Mouse (Mus musculus): ENCODE data around the gene Faap24.

DNA sequence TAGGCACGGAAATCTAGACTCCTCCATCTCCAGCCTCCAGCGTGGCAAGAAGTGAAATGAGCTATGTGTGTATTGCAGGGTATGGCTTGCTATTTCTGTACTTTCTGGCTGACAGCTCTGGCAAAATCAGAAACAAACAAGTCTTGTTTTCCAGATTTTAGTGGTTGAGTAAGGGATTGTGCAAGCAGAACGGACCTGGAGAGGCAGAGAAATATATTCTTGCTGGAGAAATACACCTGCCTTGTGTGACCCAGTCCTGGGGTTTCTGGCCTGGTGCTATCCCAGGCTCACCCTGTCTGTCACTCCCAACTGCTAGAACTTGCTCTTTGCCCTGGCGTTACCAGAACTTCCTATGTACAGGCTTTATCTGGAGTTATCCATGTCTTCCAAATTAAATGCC lies 54.1 kb downstream of the Faap24 start:
- no peak for TF ChIP-seq HCFC1 (IDR thresholded peaks at IDR 0.05; ENCODE audit: borderline replicate concordance, insufficient read depth, low read length)
- no peak for TF ChIP-seq ZNF384 (IDR thresholded peaks at IDR 0.05; ENCODE audit: low read depth, low read length)
- TF ChIP-seq ZC3H11A (IDR thresholded peaks at IDR 0.05; ENCODE audit: borderline replicate concordance, low read depth, low read length), result no peak
- no peak for TF ChIP-seq MAFK (IDR thresholded peaks at IDR 0.05; ENCODE audit: insufficient read depth, low read depth, low read length)
- TF ChIP-seq CHD2 (IDR thresholded peaks at IDR 0.05; ENCODE audit: low read depth, low read length), result no peak

Data from ES-E14 (cell line).